Mouse (Mus musculus) testis, adult 2 months (tissue): Measurements from ENCODE around the gene Olfr957.

Experiments used
- CTCF ChIP-seq: fragments of 200-500 bp; IDR thresholded peaks from 2 replicates; pipeline ENCODE4 v1.5.1; 2012; ENCODE audit warnings: low read depth, mild to moderate bottlenecking, inconsistent platforms, low read length, moderate library complexity; ENCODE audit not compliant: control insufficient read depth, insufficient read depth, insufficient replicate concordance
- POLR2A ChIP-seq: fragments of 200-500 bp; IDR thresholded peaks from 2 replicates; pipeline ENCODE4 v1.6.1; 2012; ENCODE audit warnings: low read depth, mild to moderate bottlenecking, inconsistent platforms, low read length, moderate library complexity; ENCODE audit not compliant: control insufficient read depth

DNA sequence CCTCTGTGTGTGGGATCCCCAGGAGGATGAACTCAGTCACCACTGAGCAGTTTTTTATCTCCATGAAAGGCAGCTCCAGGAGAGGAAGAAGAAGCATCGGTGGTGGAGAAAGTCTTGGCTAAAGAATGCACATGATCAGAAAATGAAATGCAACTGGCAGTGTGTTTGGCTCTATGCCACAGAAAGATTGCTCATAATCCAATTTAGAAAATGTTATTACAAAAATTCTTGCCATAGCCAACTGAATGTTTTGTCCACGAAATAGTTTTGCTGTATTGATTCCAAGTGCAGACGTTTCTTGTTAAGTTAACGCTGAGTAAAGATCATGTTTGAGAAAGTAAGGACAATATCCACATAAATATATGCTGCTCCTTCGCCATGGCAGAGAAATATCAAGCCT is 35.2 kb upstream of the Olfr957 start:
- no peak for TF ChIP-seq CTCF
- no peak for TF ChIP-seq POLR2A
